8 mouse cellular contexts compared by ENCODE assay signal in the genomic region with DNA sequence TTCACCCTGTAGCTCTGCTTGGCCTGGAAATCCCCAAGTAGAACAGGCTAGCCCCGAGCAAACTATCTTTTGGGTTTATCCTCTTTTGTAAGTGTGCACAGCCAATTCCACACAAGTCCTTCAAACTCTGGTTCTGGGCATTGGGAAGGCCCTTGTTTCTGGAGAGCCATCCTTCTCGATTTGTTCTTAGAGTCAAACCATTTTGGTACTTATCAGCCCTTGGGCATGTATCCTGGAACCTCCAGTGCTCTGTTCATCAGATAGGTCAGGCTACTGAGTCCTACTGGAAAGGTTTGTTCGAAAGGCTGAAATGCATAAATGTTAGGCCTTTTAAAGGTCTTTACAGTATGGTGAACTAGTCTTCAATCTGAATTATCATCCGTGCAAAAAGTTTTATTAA. TPM values are rescaled to one million over a fixed set of nuclear protein-coding genes. Genes with fewer than 3 reads are reported as not detected.
DNase-seq lines count a peak whose midpoint lies in the region; ATAC-seq lines count a peak whose summit lies in the region.

No protein-coding gene starts in this region.

- H3K27me3 ChIP-seq in lung, embryonic 16.5 days (ENCODE audit: control insufficient read depth, insufficient read depth, low read depth, low read length), result no peaks in the 10 kb centered on the region
- H3K27me3 ChIP-seq in embryonic facial prominence, embryonic 15.5 days, result no peaks in the 10 kb centered on the region
- no peaks in the 10 kb centered on the region for H3K27me3 ChIP-seq in intestine, embryonic 15.5 days (replicated peaks)
- H3K27me3 ChIP-seq in neural tube, embryonic 13.5 days, result no peaks in the 10 kb centered on the region

- H3K27ac ChIP-seq in lung, embryonic 16.5 days (ENCODE audit: low read length), result no peak overlapping the region; the same call in 1 of the 2 replicates
- H3K27ac ChIP-seq in embryonic facial prominence, embryonic 15.5 days (replicated peaks), result peak overlapping the region; percentile 92
- peak overlapping the region; percentile 86; the same call in 1 of the 2 replicates for H3K27ac ChIP-seq in intestine, embryonic 15.5 days
- H3K27ac ChIP-seq in neural tube, embryonic 13.5 days (replicated peaks), result peak overlapping the region; percentile 96; the same call in 1 of the 2 replicates

- peak overlapping the region; percentile 96 for H3K4me3 ChIP-seq in lung, embryonic 16.5 days (ENCODE audit: low read length)
- H3K4me3 ChIP-seq in embryonic facial prominence, embryonic 15.5 days (replicated peaks), result peak overlapping the region; percentile 85
- H3K4me3 ChIP-seq in intestine, embryonic 15.5 days (replicated peaks), result peak overlapping the region; percentile 94
- H3K4me3 ChIP-seq in neural tube, embryonic 13.5 days, result peak overlapping the region; percentile 92

- peaks cover 9% of the 10 kb centered on the region; the same call in 1 of the 2 replicates for H3K4me1 ChIP-seq in lung, embryonic 16.5 days (replicated peaks; ENCODE audit: control insufficient read depth, insufficient read depth, low read length)
- H3K4me1 ChIP-seq in embryonic facial prominence, embryonic 15.5 days, result peaks cover 17% of the 10 kb centered on the region
- H3K4me1 ChIP-seq in intestine, embryonic 15.5 days (replicated peaks), result peaks cover 7% of the 10 kb centered on the region
- peaks cover 25% of the 10 kb centered on the region for H3K4me1 ChIP-seq in neural tube, embryonic 13.5 days (replicated peaks)

- WGBS in lung, embryonic 16.5 days, result 40% methylated on average over 4 of the region's 4 CpGs
- WGBS in embryonic facial prominence, embryonic 15.5 days, result 50% methylated on average over 4 of the region's 4 CpGs
- WGBS in intestine, embryonic 15.5 days, result 53% methylated on average over 4 of the region's 4 CpGs
- WGBS in neural tube, embryonic 13.5 days, result 55% methylated on average over 4 of the region's 4 CpGs

- no peak for DNase-seq in lung, postnatal 4 days
- no peak for DNase-seq in ovary, postnatal 14 days (ENCODE audit: low spot score)
- no peak for DNase-seq in urinary bladder, postnatal 10 days (ENCODE audit: low spot score)

- peak overlapping the region; percentile 70 for H3K4me2 ChIP-seq in lung, embryonic 16.5 days (ENCODE audit: low read depth, low read length)
- peak overlapping the region; percentile 62 for H3K4me2 ChIP-seq in embryonic facial prominence, embryonic 15.5 days (replicated peaks)
- H3K4me2 ChIP-seq in intestine, embryonic 15.5 days (replicated peaks), result peak overlapping the region; percentile 77
- peak overlapping the region; percentile 68 for H3K4me2 ChIP-seq in neural tube, embryonic 13.5 days

- peak overlapping the region; percentile 98 for H3K9ac ChIP-seq in lung, embryonic 16.5 days (ENCODE audit: low read length)
- peak overlapping the region; percentile 79 for H3K9ac ChIP-seq in embryonic facial prominence, embryonic 15.5 days
- H3K9ac ChIP-seq in intestine, embryonic 15.5 days, result no peak overlapping the region
- H3K9ac ChIP-seq in neural tube, embryonic 13.5 days, result peak overlapping the region; percentile 99

- H3K36me3 ChIP-seq in lung, embryonic 16.5 days (ENCODE audit: control insufficient read depth, insufficient read depth, low read length), result no peaks in the 10 kb centered on the region; the same call in 1 of the 2 replicates
- H3K36me3 ChIP-seq in embryonic facial prominence, embryonic 15.5 days, result peaks cover 3% of the 10 kb centered on the region; the same call in 1 of the 2 replicates
- H3K36me3 ChIP-seq in intestine, embryonic 15.5 days, result no peaks in the 10 kb centered on the region
- 0 out of 2 replicates have a peak, but pooled peaks cover 8% of the 10 kb centered on the region for H3K36me3 ChIP-seq in neural tube, embryonic 13.5 days

- H3K9me3 ChIP-seq in lung, embryonic 16.5 days (ENCODE audit: control insufficient read depth, low read length), result no peaks in the 10 kb centered on the region
- H3K9me3 ChIP-seq in embryonic facial prominence, embryonic 15.5 days (replicated peaks), result no peaks in the 10 kb centered on the region
- no peaks in the 10 kb centered on the region for H3K9me3 ChIP-seq in intestine, embryonic 15.5 days
- no peaks in the 10 kb centered on the region for H3K9me3 ChIP-seq in neural tube, embryonic 13.5 days

- ATAC-seq in lung, embryonic 16.5 days (ENCODE audit: low read depth), result no peak
- ATAC-seq in embryonic facial prominence, embryonic 15.5 days (ENCODE audit: insufficient number of reproducible peaks, low FRiP score, low TSS enrichment, low read depth), result no peak
- no peak for ATAC-seq in intestine, embryonic 15.5 days
- ATAC-seq in neural tube, embryonic 13.5 days (ENCODE audit: low read depth), result no peak
- ATAC-seq in erythroid progenitor cell, adult 5-6 weeks (replicated peaks; ENCODE audit: low FRiP score, poor library complexity, severe bottlenecking), result no peak

RNA-seq across cellular contexts. Expression of gene Nf1, which starts 0.9 kb away (rescaled TPM):
- polyA plus RNA-seq in lung, embryonic 16.5 days (2015; fragmentation: Nextera tagmentation; extraction: Ambion mirVana), result 5.8 and 8.2 TPM in 2 replicates
- polyA plus RNA-seq in embryonic facial prominence, embryonic 15.5 days (2015; fragmentation: Nextera tagmentation; extraction: Ambion mirVana), result 6.1 and 6.4 TPM in 2 replicates
- 4.7 and 5.2 TPM in 2 replicates for polyA plus RNA-seq in intestine, embryonic 15.5 days (2015; fragmentation: Nextera tagmentation; extraction: Ambion mirVana)
- 6.1 and 6.8 TPM in 2 replicates for polyA plus RNA-seq in neural tube, embryonic 13.5 days (2015; fragmentation: Nextera tagmentation; extraction: Ambion mirVana)
- 6.3 and 9.7 TPM in 2 replicates for total RNA-seq in erythroid progenitor cell, adult 5-6 weeks (2015; ENCODE audit: low replicate concordance)
- 3.6 and 5.7 TPM in 2 replicates for total RNA-seq in erythroid progenitor cell, adult 5-6 weeks (2017; ENCODE audit: low replicate concordance)

RNA-seq across cellular contexts. Expression of gene Gm9964, which starts 41.9 kb away (rescaled TPM):
- not detected in 2 replicates for polyA plus RNA-seq in lung, embryonic 16.5 days (2015; fragmentation: Nextera tagmentation; extraction: Ambion mirVana)
- polyA plus RNA-seq in embryonic facial prominence, embryonic 15.5 days (2015; fragmentation: Nextera tagmentation; extraction: Ambion mirVana), result not detected in 2 replicates
- not detected in 2 replicates for polyA plus RNA-seq in intestine, embryonic 15.5 days (2015; fragmentation: Nextera tagmentation; extraction: Ambion mirVana)
- polyA plus RNA-seq in neural tube, embryonic 13.5 days (2015; fragmentation: Nextera tagmentation; extraction: Ambion mirVana), result not detected in 2 replicates
- total RNA-seq in erythroid progenitor cell, adult 5-6 weeks (2015; ENCODE audit: low replicate concordance), result not detected in 2 replicates
- total RNA-seq in erythroid progenitor cell, adult 5-6 weeks (2017; ENCODE audit: low replicate concordance), result not detected in 2 replicates
